ENCODE assay signal across 9 mouse cellular contexts in the genomic region with DNA sequence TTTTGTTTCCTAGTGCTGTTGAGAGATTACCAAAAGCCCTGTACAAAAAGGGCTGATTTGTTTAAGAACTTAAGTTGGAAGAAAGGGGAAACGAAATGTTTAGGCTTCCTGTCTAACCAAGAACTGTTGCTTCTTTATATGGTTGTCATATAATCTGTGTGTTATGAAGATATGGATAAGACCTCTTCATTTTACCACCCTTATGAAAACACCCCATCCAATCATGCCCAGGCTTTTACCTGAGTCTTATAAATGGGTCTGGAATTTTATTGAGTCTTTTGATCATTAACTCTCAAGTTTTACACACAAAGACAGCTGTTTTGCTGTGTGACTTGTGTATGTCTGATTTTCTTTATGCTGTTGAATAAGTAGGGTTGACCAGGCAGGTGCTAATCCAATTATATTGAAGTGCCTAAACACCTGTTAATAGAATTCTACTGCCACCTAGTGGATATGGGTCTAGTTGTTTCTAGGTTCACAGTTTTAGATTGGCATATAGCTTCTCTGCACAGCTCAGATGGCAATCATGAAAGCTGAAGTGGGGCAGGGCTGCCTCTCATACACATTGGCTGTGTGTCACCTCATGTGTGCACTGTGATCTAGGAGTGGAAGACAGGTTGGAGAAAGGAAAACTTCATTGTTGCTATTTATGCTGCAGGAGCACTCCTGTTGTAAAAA. TPM values are rescaled to one million over a fixed set of nuclear protein-coding genes. Genes with fewer than 3 reads are reported as not detected.
DNase-seq lines count a peak whose midpoint lies in the region; ATAC-seq and TF ChIP-seq lines count a peak whose summit lies in the region.
"Had no signal": no experiment of that assay in that cellular context is flagged by ENCODE, and none has a peak within 500 bp of the region (broad histone marks: within the 10 kb centered on the region; RNA-seq: fewer than 3 reads in every experiment).

No protein-coding gene starts in this region.

- no peak overlapping the region for H3K9ac ChIP-seq in forebrain, embryonic 15.5 days (replicated peaks)
- H3K9ac ChIP-seq in limb, embryonic 14.5 days (ENCODE audit: low read depth, low read length, severe bottlenecking) = no peak overlapping the region
- no peak overlapping the region for H3K9ac ChIP-seq in neural tube, embryonic 12.5 days

- H3K9me3 ChIP-seq in forebrain, embryonic 15.5 days = no peaks in the 10 kb centered on the region
- no peaks in the 10 kb centered on the region for H3K9me3 ChIP-seq in limb, embryonic 14.5 days (ENCODE audit: control insufficient read depth, low read length)
- no peaks in the 10 kb centered on the region for H3K9me3 ChIP-seq in neural tube, embryonic 12.5 days
- H3K9me3 ChIP-seq: G1E had no signal

- peak; percentile 71; the same call in 1 of the 2 replicates for ATAC-seq in forebrain, embryonic 15.5 days (replicated peaks)
- peak; percentile 41; the same call in 1 of the 2 replicates for ATAC-seq in limb, embryonic 14.5 days (ENCODE audit: low FRiP score, low read depth)
- peak; percentile 66 for ATAC-seq in neural tube, embryonic 12.5 days (ENCODE audit: low FRiP score, low read depth)

- TF ChIP-seq POLR2A in limb, embryonic 14.5 days (IDR thresholded peaks at IDR 0.05; ENCODE audit: borderline replicate concordance, extremely low read depth, insufficient read depth, insufficient read length) = no peak

- H3K36me3 ChIP-seq in forebrain, embryonic 15.5 days = peaks cover 20% of the 10 kb centered on the region
- H3K36me3 ChIP-seq in limb, embryonic 14.5 days (ENCODE audit: control insufficient read depth, insufficient read depth, low read length) = peaks cover 46% of the 10 kb centered on the region
- H3K36me3 ChIP-seq in neural tube, embryonic 12.5 days = peaks cover 8% of the 10 kb centered on the region

- no peaks in the 10 kb centered on the region for H3K4me1 ChIP-seq in forebrain, embryonic 15.5 days
- no peaks in the 10 kb centered on the region for H3K4me1 ChIP-seq in limb, embryonic 14.5 days (ENCODE audit: control insufficient read depth, insufficient read depth, low read length)
- no peaks in the 10 kb centered on the region for H3K4me1 ChIP-seq in neural tube, embryonic 12.5 days

- WGBS in forebrain, embryonic 15.5 days = 81% methylated on average over 1 of the region's 1 CpGs
- 82% methylated on average over 1 of the region's 1 CpGs for WGBS in limb, embryonic 14.5 days
- 89% methylated on average over 1 of the region's 1 CpGs for WGBS in neural tube, embryonic 12.5 days

- no peaks in the 10 kb centered on the region for H3K27me3 ChIP-seq in forebrain, embryonic 15.5 days
- H3K27me3 ChIP-seq in limb, embryonic 14.5 days (ENCODE audit: control insufficient read depth, insufficient read depth, low read length) = no peaks in the 10 kb centered on the region
- no peaks in the 10 kb centered on the region for H3K27me3 ChIP-seq in neural tube, embryonic 12.5 days (replicated peaks)

- H3K4me3 ChIP-seq in forebrain, embryonic 15.5 days = no peak overlapping the region
- no peak overlapping the region for H3K4me3 ChIP-seq in limb, embryonic 14.5 days (replicated peaks; ENCODE audit: low read length)
- no peak overlapping the region for H3K4me3 ChIP-seq in neural tube, embryonic 12.5 days

- peak; percentile 11 for DNase-seq in cerebellum, adult 11 months
- no peak for DNase-seq in cerebellum, adult 11-12 months
- peak; percentile 23 for DNase-seq in 3134 (ENCODE audit: extremely low read depth, insufficient read length, low spot score)
- peak; percentile 77 for DNase-seq in brain, adult 2 months (ENCODE audit: low read depth, low spot score)
- DNase-seq in limb, embryonic 14.5 days (ENCODE audit: low spot score) = peak; percentile 88
- DNase-seq in right cerebral cortex, postnatal 4 days = no peak

- no peak overlapping the region for H3K4me2 ChIP-seq in forebrain, embryonic 15.5 days (replicated peaks)
- no peak overlapping the region for H3K4me2 ChIP-seq in limb, embryonic 14.5 days (replicated peaks; ENCODE audit: low read depth, low read length, severe bottlenecking)
- no peak overlapping the region for H3K4me2 ChIP-seq in neural tube, embryonic 12.5 days (replicated peaks)

- no peak overlapping the region for H3K27ac ChIP-seq in forebrain, embryonic 15.5 days (replicated peaks)
- no peak overlapping the region for H3K27ac ChIP-seq in limb, embryonic 14.5 days (replicated peaks; ENCODE audit: low read depth, low read length)
- no peak overlapping the region for H3K27ac ChIP-seq in neural tube, embryonic 12.5 days

RNA-seq across cellular contexts. Expression of a gene that starts 57.4 kb away (rescaled TPM):
- polyA plus RNA-seq in forebrain, embryonic 15.5 days (2015; fragmentation: Nextera tagmentation; extraction: Ambion mirVana) = 253 and 262 TPM in 2 replicates
- polyA plus RNA-seq in limb, embryonic 14.5 days (2012; rRNA removed) = 93.2 and 129 TPM in 2 replicates
- polyA plus RNA-seq in limb, embryonic 14.5 days (2014; fragmentation: Nextera tagmentation; extraction: Ambion mirVana) = 288 and 295 TPM in 2 replicates
- polyA plus RNA-seq in neural tube, embryonic 12.5 days (2016; fragmentation: Nextera tagmentation; extraction: Ambion mirVana) = 267 and 307 TPM in 2 replicates

Comparison
In these comparisons a context has a peak if more than half of its experiments do, and no peak if none do; other contexts are left out.
1. DNase-seq: peak in cerebellum, adult 11 months (single experiment), 3134 (single experiment), brain, adult 2 months (single experiment) and limb, embryonic 14.5 days (single experiment); none in cerebellum, adult 11-12 months (single experiment) and right cerebral cortex, postnatal 4 days (single experiment).
2. Peak in every context shown above with its lines, with median percentiles within 50 percentile points of each other: ATAC-seq.